Mouse (Mus musculus) E14TG2a.4 (cell line): ENCODE data around the gene Meaf6.

Experiments used
- H3K27me3 ChIP-seq: 2 replicates; pipeline ENCODE4 v1.6.1; 2014; ENCODE audit warnings: low read length, control low read depth; ENCODE audit not compliant: insufficient read depth
- H3K36me3 ChIP-seq: 2 replicates; pipeline ENCODE4 v1.6.1; 2014; ENCODE audit warnings: low read length, control low read depth; ENCODE audit not compliant: insufficient read depth
- H3K4me1 ChIP-seq: replicated peaks from 2 replicates; pipeline ENCODE4 v1.6.1; 2014; ENCODE audit warnings: low read depth, low read length, control low read depth
- H3K4me3 ChIP-seq: replicated peaks from 2 replicates; pipeline ENCODE4 v1.5.1; 2014; ENCODE audit warnings: mild to moderate bottlenecking, low read length
- H3K9me3 ChIP-seq: 2 replicates; pipeline ENCODE4 v1.6.1; 2014; ENCODE audit warnings: low read length, control low read depth
- CTCF ChIP-seq: conservative IDR thresholded peaks from 2 replicates; pipeline ENCODE4 v1.5.1; 2014; ENCODE audit warnings: low read length
- NANOG ChIP-seq: IDR thresholded peaks from 2 replicates; pipeline ENCODE4 v1.6.1; 2014; ENCODE audit warnings: borderline replicate concordance, low read length, mixed read lengths
- POU5F1 ChIP-seq: IDR thresholded peaks from 2 replicates; pipeline ENCODE4 v1.6.1; 2014; ENCODE audit warnings: low read length, borderline replicate concordance

Meaf6 gene

DNA sequence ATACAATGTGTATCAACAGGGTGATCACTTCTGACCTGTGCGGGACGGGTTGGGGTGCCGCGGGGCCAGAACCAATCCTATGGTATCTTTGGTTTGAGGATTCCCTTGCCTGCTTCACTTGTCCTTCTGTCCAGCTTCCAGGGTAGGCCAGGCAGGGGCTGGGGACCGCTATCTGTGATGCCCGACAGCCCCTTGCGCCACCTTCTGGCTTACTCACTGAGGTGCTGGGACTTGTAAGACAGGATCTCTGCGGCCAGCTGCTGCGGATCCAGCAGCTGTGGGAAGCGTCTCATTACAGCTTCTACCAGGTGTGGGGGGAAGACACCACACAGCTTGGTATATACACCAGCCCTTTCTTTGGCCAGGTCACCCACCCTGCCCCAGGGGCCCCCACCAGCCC, 34.1 kb downstream of the Meaf6 start:
- peaks cover 50% of the 10 kb centered on the region for H3K36me3 ChIP-seq
- peaks cover 99% of the 10 kb centered on the region for H3K4me1 ChIP-seq
- H3K9me3 ChIP-seq = no peaks in the 10 kb centered on the region
- TF ChIP-seq NANOG (no peak), CTCF (peak; percentile 9; the same call in 1 of the 2 replicates), POU5F1 (no peak)
- no peak overlapping the region for H3K4me3 ChIP-seq
- peaks cover 2% of the 10 kb centered on the region; the same call in 1 of the 2 replicates for H3K27me3 ChIP-seq

- H3K4me1 ChIP-seq = peaks cover 99% of the 10 kb centered on the region
- H3K9me3 ChIP-seq = no peaks in the 10 kb centered on the region
- TF ChIP-seq NANOG = no peak
- no peak for TF ChIP-seq POU5F1
- 0 out of 2 replicates have a peak overlapping the region, but pooled peaks have one; percentile 17 for H3K4me3 ChIP-seq
- H3K27me3 ChIP-seq = peaks cover 2% of the 10 kb centered on the region; the same call in 1 of the 2 replicates
- H3K36me3 ChIP-seq = peaks cover 56% of the 10 kb centered on the region
These were observed 34.8 kb downstream of the Meaf6 start for GRCm38 (mm10) chr4:125119721-125120120.

GRCm38 (mm10) chr4:125122431-125123278, 37.7 kb downstream of the Meaf6 start:
- TF ChIP-seq POU5F1 = no peak
- no peak for TF ChIP-seq CTCF
- no peak for TF ChIP-seq NANOG
- no peaks in the 10 kb centered on the region for H3K9me3 ChIP-seq
- H3K27me3 ChIP-seq = peaks cover 9% of the 10 kb centered on the region; the same call in 1 of the 2 replicates
- H3K4me3 ChIP-seq = peak overlapping the region; percentile 91
- H3K4me1 ChIP-seq = peaks cover 98% of the 10 kb centered on the region
- H3K36me3 ChIP-seq = peaks cover 78% of the 10 kb centered on the region

GRCm38 (mm10) chr4:125123279-125123671, 38.3 kb downstream of the Meaf6 start:
- H3K36me3 ChIP-seq = peaks cover 78% of the 10 kb centered on the region
- TF ChIP-seq POU5F1 (no peak), CTCF (no peak), NANOG (no peak)
- H3K4me3 ChIP-seq = peak overlapping the region; percentile 91
- peaks cover 97% of the 10 kb centered on the region for H3K4me1 ChIP-seq
- H3K27me3 ChIP-seq = peaks cover 12% of the 10 kb centered on the region
- no peaks in the 10 kb centered on the region for H3K9me3 ChIP-seq

DNA sequence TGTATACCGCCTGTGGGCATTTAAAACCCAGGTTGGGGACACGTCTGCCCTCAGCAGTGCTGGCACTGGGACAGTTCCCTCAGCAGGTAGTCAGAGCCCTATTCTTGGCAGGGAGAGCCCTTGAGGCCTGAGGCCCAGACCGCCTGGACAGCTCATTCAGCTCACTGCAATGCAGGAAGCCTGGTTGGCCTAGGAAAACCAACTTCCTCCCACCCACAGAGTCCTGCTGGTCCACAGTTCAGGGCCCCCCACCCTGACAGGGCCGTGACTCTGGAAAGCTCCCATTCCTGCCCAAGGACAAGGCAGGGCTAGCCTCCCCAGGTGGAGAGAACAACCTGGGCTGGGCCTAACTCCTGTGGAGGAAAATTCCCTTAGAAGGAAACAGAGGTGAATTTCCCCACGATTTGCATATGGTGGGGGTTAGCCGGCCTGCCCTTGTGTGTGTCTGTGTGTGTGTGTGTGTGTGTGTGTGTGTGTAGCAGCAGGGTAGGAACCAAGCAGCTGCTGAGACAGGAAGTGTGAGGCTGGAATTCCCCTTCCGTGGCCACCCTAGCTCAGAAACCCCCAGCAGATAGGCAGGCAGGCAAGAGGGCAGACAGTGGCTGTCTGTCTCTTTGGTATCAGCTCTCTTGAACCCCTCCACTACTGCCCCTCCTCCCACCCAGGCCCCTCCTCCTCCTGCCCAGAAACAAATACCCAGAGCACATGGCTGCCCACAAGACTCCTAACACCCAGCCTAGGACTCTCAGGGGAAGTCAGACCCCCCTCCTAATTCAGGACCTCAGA, 39.7 kb downstream of the Meaf6 start:
- peaks cover 18% of the 10 kb centered on the region for H3K27me3 ChIP-seq
- H3K4me3 ChIP-seq = peak overlapping the region; percentile 91
- TF ChIP-seq POU5F1 (no peak), NANOG (no peak), CTCF (no peak)
- H3K4me1 ChIP-seq = peaks cover 95% of the 10 kb centered on the region
- H3K36me3 ChIP-seq = peaks cover 70% of the 10 kb centered on the region
- no peaks in the 10 kb centered on the region for H3K9me3 ChIP-seq

DNA sequence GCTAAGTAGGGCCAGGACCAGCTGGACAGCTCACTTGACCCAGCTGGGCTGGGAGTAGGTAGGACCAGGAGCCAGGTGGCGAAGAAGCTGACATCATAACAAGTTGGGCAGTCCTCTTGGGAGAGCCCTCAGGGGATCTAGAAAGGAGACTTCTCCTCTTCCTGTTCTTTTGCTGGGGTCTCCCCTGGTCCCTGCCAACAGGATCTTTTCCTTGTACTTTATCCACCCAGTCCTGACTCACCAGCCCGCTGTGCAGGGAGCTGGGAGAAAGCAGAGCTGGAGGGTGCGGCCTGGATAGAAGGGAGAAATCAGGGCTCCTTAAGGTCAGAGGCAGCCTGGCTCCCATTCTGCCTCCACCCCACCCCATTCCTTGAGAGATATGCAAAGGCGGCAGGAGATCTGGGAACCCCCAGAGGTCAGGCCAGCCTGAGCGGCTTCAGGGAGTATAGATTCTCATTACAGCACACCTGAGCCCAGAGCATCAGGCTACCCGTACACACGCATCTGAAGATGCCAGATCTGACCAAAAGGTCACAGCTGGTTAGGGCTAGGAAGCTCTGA, 40.5 kb downstream of the Meaf6 start:
- H3K36me3 ChIP-seq = peaks cover 61% of the 10 kb centered on the region
- H3K4me3 ChIP-seq = peak overlapping the region; percentile 91
- H3K27me3 ChIP-seq = peaks cover 18% of the 10 kb centered on the region
- H3K4me1 ChIP-seq = peaks cover 95% of the 10 kb centered on the region
- no peaks in the 10 kb centered on the region for H3K9me3 ChIP-seq
- TF ChIP-seq POU5F1 (no peak), NANOG (no peak), CTCF (no peak)

- peaks cover 95% of the 10 kb centered on the region for H3K4me1 ChIP-seq
- peaks cover 54% of the 10 kb centered on the region for H3K36me3 ChIP-seq
- H3K27me3 ChIP-seq = peaks cover 18% of the 10 kb centered on the region
- H3K9me3 ChIP-seq = no peaks in the 10 kb centered on the region
- TF ChIP-seq CTCF (no peak), POU5F1 (no peak), NANOG (no peak)
- H3K4me3 ChIP-seq = peak overlapping the region; percentile 91
These were observed 41.3 kb downstream of the Meaf6 start for GRCm38 (mm10) chr4:125126186-125126585.

DNA sequence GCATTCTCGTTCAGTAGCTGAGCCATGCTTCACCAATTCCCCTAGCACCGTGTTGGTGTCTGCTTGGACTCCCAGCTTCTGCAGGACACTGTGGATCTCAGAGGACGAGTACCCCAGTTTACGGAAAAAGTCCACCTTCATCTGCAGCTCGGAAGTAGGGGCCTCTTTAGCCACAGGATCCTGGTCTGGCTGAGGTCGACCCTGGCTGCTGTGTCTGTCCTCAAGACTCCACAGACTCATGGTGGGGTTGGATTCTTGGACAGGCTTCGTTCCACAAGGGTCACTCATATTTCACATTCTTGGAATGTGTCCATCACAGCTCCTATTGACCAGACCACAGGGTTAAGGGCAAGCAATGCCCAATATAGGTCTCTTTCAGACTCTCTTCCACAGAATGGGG, 41.8 kb downstream of the Meaf6 start:
- H3K4me1 ChIP-seq = peaks cover 95% of the 10 kb centered on the region
- no peaks in the 10 kb centered on the region for H3K9me3 ChIP-seq
- H3K4me3 ChIP-seq = peak overlapping the region; percentile 91
- peaks cover 18% of the 10 kb centered on the region for H3K27me3 ChIP-seq
- H3K36me3 ChIP-seq = peaks cover 48% of the 10 kb centered on the region
- no peak for TF ChIP-seq POU5F1
